Mouse (Mus musculus): ENCODE results near the gene Tsg101. TPM values are rescaled to one million over a fixed set of nuclear protein-coding genes. Genes with fewer than 3 reads are reported as not detected.

Tsg101 gene
- total RNA-seq, 2 experiments from 2014 or later = 43.6 to 96.9 TPM

DNA sequence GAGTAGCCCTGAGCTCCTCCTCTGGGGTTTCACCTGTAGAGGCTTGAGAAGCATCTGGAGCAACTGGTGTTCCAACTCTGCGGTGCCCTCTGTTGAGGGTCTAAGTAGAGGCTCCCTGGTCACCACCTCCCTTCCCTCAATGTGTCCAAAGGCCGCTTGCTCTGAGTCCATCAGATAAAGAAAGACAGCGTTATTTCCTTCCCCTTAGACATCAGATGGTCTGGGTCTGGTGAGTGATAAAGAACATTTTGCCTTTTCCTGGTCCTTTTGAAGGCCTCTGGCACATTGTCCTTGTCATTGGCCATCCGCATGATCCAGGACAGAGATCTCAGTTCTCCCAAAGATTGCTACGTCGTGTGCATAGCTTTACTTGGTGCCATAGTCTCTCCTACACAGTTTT lies 42.5 kb downstream of the Tsg101 start:
- no peak for ATAC-seq (ENCODE audit: poor library complexity, severe bottlenecking)

DNA sequence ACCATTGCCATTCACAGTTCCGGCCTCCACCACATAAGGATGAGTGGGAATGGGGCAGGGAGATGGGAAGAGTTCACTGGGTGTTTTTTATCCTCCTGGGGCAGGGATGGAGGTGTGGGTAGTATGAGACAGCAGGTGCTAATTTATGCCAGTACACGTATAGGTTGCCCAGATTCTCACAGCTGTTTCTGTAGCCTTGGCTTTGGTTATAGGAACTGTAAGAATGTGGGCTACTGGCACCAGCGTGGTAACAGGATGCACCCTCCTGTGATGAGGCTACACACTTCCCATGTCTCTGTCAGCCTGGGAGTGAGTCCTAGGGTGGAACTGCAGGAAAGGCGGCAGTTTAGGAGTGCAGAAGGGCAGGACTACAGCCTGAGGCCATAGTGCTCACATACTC lies 42.9 kb downstream of the Tsg101 start:
- no peak for ATAC-seq (ENCODE audit: poor library complexity, severe bottlenecking)

DNA sequence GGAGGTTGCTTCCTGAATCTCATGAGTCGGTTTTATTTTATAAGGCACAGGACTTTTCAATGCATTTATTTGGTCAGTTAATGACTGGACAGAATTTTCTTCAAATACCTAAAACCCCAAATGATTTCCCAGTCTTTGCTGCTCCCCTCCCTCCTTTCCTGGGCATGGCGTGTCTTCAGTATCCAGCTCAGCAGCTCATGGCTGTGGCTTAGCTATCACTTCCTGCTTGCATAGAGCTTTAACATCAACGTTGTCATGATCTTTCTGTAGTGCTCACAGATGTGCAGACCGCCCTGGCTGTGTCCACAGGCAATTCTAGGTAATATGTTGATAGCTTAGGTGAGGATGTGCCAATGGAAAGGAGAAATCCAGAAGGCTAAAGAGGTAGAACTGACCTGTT lies 47.8 kb downstream of the Tsg101 start:
- ATAC-seq (ENCODE audit: poor library complexity, severe bottlenecking) = peak; percentile 57

DNA sequence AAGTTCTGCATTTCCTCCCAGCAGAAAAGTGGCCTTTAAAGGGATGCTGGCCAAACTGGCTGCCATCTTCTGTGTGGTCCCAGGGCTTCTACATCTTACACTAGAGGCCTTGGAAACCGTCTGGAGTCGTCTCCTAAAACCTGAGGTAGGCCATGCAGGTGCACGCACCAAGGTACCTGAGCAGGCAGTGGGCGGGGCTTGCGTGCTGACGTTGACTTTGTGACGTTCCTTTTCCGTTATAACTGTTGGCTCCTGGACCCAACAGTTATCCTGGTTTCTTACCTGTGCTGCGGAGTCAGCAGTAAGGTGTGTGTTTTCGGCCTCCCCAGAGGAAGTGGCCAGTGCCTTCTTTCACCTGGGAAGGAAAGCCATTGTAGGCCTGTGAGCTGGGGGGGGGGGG lies 58.8 kb downstream of the Tsg101 start, which contains the start of gene Ldhc:
Gene Ldhc (plus strand): TSS at position 208 of the 400 bp plus-strand sequence.
- ATAC-seq (ENCODE audit: poor library complexity, severe bottlenecking) = no peak

DNA sequence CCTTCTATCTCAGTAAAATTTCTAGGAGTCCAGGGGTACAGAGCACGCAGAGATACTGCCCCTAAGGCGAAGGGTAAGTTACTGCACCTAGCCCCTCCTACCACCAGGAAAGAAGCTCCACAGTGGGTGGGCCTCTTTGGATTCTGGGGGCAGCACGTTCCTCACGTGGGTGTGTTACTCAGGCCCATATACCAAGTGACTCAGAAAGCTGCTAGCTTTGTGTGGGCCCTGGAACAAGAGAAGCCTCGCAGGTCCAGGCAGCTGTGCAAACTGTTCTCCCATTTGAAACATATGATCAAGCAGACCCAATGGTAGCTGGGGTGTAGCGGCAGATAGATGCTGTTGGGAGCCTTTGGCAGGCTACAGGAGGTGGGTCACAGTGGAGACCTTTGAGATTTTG lies 60.7 kb downstream of the Tsg101 start:
- no peak for ATAC-seq (ENCODE audit: poor library complexity, severe bottlenecking)

DNA sequence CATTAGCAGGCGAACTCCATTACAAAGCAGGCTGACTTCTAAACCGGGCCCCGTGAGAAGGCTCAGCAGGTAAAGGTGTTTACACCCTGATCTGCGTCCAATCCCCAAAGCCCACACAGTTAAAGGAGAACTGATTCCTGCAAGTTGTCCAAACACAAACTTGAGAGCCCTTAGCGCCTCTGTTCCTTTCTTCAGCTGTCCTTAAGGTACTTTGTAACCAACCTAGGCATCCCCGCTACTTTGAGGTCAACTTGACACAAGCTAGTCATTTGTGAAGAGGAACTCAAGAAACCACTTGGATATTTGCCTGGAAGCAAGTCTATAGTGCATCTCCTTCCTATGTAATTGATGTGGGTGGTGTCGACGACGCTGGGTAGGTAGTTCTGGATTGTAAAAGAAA lies 62.3 kb downstream of the Tsg101 start:
- ATAC-seq (ENCODE audit: poor library complexity, severe bottlenecking) = no peak

DNA sequence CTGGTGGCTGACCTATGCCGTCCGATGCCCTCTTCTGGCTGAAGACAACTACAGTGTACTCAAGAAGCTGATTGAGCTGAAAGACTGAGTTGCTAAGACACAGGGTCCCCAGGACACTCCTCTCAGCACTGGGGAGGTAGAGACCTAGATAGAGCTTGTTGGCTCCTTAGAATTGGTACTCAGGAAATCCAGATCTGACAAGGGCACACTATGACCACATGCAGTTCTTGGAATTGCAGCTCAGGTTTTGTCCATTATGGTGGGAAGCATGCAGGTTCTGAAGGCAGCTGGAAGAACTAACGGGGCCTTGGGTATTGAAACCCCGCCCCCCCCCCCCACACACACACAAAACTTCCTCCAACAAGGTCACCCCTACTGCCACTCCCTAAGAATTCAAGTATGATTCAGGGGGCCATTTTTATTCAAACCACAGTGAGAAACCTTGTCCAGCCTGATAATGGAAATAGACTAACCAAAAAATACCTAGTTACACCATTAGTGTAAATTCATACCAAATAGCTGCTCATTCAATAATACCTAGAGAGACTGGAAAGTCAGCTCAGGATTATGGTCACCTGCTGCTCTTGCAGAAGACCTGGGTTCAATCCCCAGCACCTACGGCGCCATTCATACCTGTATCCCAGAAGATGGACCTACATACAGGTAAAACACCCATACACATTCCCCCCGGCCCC lies 63.8 kb downstream of the Tsg101 start:
- no peak for ATAC-seq (ENCODE audit: poor library complexity, severe bottlenecking)

DNA sequence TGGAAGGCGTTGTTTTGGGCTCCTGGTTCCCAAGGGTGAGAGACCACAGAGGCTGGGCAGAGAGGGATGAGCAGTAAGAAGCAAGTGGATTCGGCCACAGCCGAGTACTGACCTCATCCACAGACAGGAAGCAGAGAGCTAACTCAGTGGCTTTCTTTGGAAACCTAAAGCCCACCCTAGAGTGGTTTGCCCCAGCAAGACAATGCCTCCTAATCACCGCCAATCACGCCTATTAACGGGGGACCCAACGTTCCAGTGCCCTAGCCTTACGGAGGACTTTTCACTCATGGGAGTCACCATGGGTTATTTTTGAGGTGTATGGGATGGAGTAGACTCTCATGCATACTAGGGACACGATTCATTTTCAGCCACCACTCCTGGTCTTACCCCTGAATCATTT lies 66.4 kb downstream of the Tsg101 start:
- no peak for ATAC-seq (ENCODE audit: poor library complexity, severe bottlenecking)

DNA sequence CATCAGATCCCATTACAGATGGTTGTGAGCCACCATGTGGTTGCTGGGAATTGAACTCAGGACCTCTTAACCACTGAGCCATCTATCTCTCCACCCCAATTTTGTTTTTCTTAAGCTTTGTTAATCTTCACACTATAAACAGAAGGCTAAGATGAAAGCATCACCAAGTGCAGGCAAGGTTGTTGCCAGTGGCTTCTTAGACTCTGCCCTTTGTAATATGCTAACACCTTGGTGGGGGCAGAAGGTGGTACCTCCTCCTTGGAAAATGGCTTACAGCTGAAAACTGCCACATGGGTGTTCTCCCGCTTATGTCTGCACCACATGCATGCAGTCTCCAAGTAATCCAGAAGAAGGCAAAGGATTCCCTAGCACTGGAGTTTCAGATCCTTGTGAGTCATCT lies 67.1 kb downstream of the Tsg101 start:
- no peak for ATAC-seq (ENCODE audit: poor library complexity, severe bottlenecking)

DNA sequence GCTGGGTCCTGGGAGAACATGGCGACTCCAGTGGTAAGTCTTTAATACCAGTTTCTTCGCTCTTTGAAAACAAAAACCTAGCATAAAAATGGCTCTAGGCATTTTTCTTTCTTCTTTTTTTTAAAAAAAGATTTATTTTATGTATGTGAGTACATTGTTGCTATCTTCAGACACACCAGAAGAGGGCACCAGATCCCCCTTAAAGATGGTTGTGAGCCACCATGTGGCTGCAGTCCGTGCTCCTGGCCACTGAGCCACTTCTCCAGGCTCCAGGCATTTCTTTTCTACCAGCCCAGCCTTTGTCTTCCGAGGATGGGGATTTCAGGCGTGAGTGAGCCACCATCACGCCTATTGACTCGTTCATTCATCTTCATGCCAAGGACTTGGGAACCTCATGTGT lies 68.7 kb downstream of the Tsg101 start:
- no peak for ATAC-seq (ENCODE audit: poor library complexity, severe bottlenecking)

DNA sequence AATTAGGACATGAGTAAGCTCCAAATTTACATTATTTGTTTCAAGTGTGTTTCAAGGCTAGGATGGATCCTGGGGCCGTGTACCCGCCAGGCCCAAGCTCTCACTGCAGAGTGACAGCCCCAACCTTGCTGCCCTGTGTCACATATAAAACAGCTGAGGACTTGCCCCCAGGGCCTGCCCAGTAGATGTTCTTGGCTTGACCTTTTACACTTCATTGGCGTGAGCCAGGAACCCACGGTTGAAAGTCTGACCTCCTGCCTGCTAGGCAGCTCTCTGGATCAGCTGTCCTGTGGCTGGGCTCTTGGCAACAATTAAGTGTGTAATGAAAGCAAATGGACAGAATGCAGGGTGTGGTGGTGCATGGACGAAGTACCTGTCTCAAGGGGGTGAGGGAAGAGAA lies 70.5 kb downstream of the Tsg101 start:
- no peak for ATAC-seq (ENCODE audit: poor library complexity, severe bottlenecking)

DNA sequence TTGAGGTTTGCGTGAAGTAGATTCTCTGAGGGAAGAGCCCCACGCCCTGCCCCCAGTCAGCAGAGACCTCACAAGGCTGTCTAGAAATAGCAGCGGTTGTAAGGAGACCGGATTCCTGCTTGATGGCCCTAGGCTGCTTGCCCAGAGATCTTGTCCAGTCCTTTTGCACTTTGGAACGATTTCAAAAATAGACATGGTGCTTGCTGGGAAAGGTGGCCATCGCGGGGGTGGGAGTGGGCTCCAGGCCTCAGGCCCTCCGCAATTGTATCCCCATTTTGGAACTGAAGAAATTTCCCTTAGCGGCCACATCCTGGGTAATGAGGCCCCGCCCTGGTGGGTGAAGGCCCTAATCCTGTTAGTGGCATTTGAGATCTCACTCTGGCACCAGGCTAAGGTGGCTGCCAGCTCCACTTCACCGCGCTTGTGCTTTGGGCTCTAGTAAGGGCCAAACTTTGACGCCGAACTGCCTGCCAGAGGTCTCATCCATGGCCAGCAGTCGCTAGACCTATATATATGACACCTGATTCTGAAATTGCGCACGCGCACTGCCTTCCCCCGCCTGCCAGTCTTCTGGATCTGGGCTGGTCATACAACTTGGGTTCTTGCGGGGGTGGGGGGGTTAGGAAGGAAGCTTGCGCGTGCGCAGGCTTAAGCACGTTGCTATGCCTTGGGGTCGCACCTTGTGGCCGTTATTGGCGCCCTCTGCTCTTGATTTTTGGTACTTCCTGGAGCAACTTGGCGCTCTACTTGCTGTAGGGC lies 73.1 kb downstream of the Tsg101 start:
- ATAC-seq (ENCODE audit: poor library complexity, severe bottlenecking) = peak; percentile 20

DNA sequence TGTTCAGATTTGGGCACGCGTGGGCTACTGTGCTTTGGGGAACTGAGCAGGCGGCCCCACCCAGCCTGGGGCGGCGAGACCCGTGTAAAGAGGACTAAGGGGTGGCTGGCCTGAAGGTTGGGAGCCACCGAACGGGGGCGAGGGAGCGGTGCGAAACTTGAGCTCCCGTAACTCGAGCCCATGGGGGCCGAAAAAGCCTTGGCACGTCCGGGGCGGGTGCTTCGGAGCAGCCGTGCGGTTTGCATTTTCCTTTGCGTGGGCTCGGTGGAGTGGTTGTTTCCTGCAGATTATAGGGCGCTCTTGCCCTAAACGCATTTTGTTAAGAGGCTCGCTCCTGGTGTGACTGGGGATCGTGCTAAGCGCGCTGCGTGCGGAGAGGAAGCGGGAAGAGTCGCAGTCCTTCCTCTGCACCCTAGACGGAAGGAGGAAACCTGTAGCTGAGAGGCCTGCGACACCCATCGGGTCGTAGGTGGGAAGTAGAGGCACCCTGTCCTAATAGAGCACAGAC lies 73.7 kb downstream of the Tsg101 start:
- ATAC-seq (ENCODE audit: poor library complexity, severe bottlenecking) = peak; percentile 39

DNA sequence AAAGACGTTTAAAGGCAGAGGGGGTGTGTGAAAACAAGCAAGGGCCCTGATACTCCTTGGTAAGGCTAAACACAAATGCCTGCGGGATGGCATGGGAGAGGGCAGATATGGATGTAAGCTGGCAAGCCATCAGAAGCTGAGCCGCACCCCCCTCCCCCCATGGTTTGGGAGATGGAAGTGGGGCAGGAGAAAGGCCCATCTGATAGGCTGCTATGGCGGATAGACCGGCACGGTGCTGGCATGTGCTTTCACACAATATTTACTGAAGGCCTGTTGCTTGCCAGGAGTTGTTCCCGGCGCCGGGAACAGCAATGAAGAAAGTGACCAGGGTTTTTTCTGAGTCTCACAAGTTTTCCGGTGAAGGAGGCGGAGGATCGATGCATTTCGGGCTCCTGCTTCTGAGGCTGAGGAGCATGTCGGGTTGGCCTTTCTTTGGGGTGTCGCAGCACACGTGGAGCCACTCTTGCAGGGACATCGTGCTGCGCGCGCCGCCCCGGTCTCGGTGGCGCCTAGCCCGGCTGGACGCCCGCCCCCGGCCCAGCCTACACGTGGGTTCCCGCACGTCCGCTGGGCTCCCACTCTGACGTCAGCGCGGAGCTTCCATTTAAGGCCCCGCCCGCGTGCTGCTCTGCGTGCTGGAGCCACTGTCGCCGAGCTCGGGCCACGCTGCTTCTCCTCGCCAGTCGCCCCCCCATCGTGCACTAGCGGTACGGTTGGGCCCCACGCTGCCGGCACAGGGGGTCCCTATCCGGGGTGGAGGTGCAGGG lies 74.4 kb downstream of the Tsg101 start:
- peak; percentile 78 for ATAC-seq (ENCODE audit: poor library complexity, severe bottlenecking)

DNA sequence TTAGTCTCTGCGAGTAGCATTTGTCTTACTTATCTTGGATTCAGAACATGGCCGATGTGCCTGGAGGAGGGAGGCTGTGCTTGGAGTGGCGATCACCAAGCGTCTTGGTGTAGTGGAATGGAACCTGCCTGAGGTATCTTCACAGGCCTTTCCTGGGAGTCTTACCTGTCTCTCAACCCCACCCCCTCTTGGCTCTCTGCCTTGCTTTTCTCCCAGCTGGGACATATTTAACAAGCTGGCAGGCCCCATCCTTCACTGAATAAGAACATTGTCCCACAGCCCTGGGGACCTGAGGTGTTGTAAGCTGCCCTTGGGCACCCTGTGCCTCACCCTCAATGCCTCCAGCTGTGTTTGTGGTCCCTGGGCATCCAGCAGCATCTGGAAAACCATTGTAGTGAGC lies 76.2 kb downstream of the Tsg101 start:
- no peak for ATAC-seq (ENCODE audit: poor library complexity, severe bottlenecking)

DNA sequence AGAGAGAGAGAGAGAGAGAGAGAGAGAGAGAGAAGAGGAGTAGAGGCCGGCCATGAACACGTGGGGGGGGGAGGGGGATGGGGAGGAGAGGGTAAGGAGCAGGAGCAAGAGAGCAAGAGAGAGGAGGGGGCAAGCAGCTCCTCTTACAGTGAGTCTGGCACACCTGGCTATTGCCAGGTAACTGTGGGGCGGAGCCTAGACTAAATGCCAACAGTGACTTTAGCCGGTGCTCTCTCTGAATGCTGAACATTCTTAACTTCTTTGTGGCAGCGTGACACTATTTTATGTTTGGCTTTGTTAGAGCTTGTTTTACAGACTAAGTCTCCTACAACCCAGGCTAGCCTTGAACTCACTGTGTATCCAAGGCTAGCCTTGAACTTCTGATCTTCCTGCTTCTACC lies 77.5 kb downstream of the Tsg101 start:
- ATAC-seq (ENCODE audit: poor library complexity, severe bottlenecking) = no peak

DNA sequence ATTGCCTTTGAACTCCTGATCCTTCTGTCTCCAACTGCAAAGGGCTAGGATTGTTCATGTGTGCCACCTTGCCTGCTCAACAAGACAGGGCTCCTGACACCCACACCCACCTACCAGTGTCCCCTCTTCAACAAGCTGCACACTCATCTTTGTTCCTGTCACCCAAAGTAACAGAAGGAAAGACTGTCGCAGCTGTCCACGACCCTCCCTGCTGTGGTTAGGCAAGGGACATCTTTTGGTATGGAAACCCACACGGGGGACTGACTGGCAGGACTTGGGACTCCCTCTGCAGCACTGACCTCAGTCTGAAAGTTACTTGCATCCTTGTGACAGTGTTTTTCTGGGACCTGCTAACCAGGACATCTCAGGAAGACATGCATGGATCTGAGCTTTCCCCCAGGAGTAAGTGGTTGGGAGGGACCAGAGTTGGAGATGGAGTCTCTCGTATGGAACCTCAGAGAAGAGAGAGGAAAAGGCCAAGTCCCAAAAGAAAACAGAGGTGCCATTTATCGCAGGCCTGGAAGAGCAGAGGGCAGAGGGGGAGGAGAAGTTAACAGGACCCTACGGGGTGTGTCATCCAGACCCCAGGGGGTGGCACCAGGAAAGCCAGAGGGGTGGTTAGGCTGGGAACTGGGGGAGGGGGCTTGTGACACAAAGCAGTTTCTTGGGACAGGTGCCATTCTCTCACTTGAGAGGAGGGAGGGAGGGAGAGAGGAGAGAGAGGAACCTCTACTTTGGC lies 78.8 kb downstream of the Tsg101 start, which contains the start of gene Ldha:
Gene Ldha (plus strand): TSS at position 689 of the 739 bp plus-strand sequence.
- ATAC-seq (ENCODE audit: poor library complexity, severe bottlenecking) = no peak

DNA sequence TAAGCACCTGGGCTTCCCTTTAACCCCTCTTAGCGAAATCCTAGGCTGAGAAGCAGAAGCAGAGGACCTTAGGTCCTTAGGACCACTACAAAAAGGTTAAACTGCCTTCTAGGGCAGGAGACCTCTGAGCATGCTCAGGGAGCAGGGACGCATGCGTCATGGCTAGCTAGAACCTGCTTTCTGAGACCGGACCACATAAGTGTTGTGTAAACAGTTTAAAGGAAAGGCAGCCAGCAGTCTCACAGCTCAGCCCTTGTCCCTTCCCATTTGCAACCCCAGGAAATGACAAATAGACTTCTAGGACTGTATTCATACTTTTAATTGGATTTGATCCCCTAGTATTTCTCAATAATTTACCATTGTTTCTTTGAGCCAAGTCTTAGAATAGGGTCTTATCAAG lies 79.4 kb downstream of the Tsg101 start:
- no peak for ATAC-seq (ENCODE audit: poor library complexity, severe bottlenecking)

DNA sequence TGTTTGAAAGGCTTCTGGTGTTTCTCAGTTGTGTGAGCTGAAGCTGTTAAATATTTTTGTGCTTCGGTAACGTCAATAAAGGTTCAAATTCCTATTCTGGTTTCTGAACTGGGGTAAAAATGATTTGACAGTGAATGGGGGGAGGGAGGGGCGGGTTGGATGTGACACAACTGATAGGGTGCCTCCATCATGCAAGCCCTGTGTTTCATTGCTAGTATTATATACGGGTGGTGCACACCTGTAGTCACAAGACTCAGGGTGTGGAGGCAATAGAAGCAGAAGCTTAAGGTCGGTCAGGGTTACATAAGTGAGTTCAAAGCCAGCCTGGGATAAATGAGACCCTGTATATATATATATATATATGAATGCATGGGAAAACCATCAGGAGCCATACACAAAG lies 79.9 kb downstream of the Tsg101 start:
- ATAC-seq (ENCODE audit: poor library complexity, severe bottlenecking) = no peak

DNA sequence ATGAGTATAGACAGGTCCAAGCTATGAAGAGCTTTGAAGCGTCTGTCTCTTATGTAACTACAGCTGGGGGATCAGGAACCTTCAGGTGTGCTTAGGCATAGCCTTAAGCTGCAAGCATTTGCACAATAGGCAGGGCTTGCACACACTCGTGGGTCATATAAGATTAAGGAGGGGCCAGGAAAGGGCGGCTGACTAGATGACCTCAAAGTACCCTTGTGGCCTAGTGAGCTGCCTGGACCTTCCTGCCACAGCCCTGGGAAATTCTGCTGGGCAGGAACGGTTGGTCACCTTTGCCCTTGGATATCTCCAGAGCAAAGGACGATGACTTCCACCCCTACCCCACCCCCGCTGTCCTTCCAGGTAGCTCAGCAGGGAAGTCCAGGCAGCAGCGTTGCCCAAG lies 80.3 kb downstream of the Tsg101 start:
- ATAC-seq (ENCODE audit: poor library complexity, severe bottlenecking) = peak; percentile 57
